Mouse (Mus musculus) stomach, embryonic 15.5 days (tissue): ENCODE results near the gene Gm6880. TPM values are rescaled to one million over a fixed set of nuclear protein-coding genes. Genes with fewer than 3 reads are reported as not detected.
"Not testable (repeated sequence)": the region's sequence is repeated elsewhere in the genome, so short reads cannot be mapped to it uniquely, and the experiment has no call there.

Experiments
- ATAC-seq: fragments of 200-750 bp; cut with Nextera tagmentation; 2 replicates; pipeline ENCODE4 v1.8.0; 2017; ENCODE audit warnings: low read depth, moderate number of reproducible peaks, moderate TSS enrichment; ENCODE audit not compliant: insufficient read depth, low FRiP score
- H3K27ac ChIP-seq: fragments of 300-500 bp; sonication (generic); 2 replicates; pipeline ENCODE4 v1.5.1; 2015; ENCODE audit warnings: mild to moderate bottlenecking, inconsistent platforms
- H3K27me3 ChIP-seq: fragments of 300-500 bp; sonication (generic); replicated peaks from 2 replicates; pipeline ENCODE4 v1.6.1; 2015; ENCODE audit warnings: inconsistent platforms
- H3K36me3 ChIP-seq: fragments of 300-500 bp; sonication (generic); 2 replicates; pipeline ENCODE4 v1.6.1; 2015; ENCODE audit warnings: inconsistent platforms
- H3K4me1 ChIP-seq: fragments of 300-500 bp; sonication (generic); 2 replicates; pipeline ENCODE4 v1.6.1; 2015; ENCODE audit warnings: inconsistent platforms
- H3K4me2 ChIP-seq: fragments of 300-500 bp; sonication (generic); 2 replicates; pipeline ENCODE4 v1.6.1; 2015; ENCODE audit warnings: mild to moderate bottlenecking, inconsistent platforms
- H3K4me3 ChIP-seq: fragments of 300-500 bp; sonication (generic); replicated peaks from 2 replicates; pipeline ENCODE4 v1.5.1; 2015; ENCODE audit warnings: inconsistent platforms
- H3K9ac ChIP-seq: fragments of 300-500 bp; sonication (generic); 2 replicates; pipeline ENCODE4 v1.6.1; 2015; ENCODE audit warnings: inconsistent platforms
- H3K9me3 ChIP-seq: fragments of 300-500 bp; sonication (generic); 2 replicates; pipeline ENCODE4 v1.6.1; 2016; ENCODE audit warnings: inconsistent platforms
- WGBS: fragments of 180-500 bp; shearing (Covaris S2); methylation state at CpG from one replicate; pipeline ENCODE4 v1.1.7; 2015; 5-methylcytosine and 5-hydroxymethylcytosine counted together
- polyA plus RNA-seq: library from polyadenylated mRNA; unstranded; fragments of >200 nt; fragmentation: Nextera tagmentation; extraction: Ambion mirVana; gene quantifications from 2 replicates; pipeline ENCODE4 v1.2.1, GENCODE M21; 2015

Gm6880 gene
- polyA plus RNA-seq: not detected in 2 replicates

DNA sequence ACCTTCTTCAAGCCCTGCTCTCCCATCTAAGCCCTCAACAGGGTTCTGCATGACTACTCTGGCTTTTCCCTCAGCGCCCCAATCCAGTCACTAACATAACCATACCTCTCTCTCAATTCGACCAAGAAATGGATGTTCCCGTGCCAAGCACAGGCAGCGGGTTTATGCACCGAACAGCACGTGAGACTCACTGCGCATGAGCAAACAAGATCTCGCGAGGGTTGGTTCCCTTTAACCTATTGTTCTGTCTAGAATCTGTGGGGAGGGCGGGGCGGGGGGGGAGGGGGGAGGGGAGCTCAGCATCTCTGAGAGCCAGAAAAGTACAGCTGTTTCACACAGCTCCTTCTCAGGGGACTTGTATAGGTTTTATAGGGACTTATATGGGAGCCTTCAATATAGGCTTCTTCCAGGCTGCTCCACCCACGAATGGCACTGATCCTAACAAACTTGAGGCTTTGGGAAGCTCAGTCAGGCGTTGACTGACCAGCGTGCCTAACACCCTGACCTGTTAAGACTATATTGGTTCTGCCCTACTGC, at the start of gene Gm6880:
Gene Gm6880 (minus strand): TSS at position 51 of the 537 bp plus-strand sequence.
- H3K9me3 ChIP-seq, H3K4me3 ChIP-seq, H3K9ac ChIP-seq, H3K4me2 ChIP-seq, ATAC-seq, H3K4me1 ChIP-seq, H3K27me3 ChIP-seq, H3K27ac ChIP-seq, H3K36me3 ChIP-seq: not testable (repeated sequence)
- 73% methylated on average over 14 of the region's 14 CpGs for WGBS

- not testable (repeated sequence) for H3K27me3 ChIP-seq, H3K9me3 ChIP-seq, H3K36me3 ChIP-seq, H3K4me1 ChIP-seq, H3K4me2 ChIP-seq, ATAC-seq, H3K4me3 ChIP-seq, H3K27ac ChIP-seq, H3K9ac ChIP-seq
Measured at GRCm38 (mm10) chrX:74517461-74517860, 36.3 kb upstream of the Gm6880 start.

- ATAC-seq: no peak
- WGBS: 57% methylated on average over 1 of the region's 1 CpGs
- Histone ChIP-seq H3K4me3 (no peak overlapping the region), H3K9ac (no peak overlapping the region), H3K4me1 (no peaks in the 10 kb centered on the region), H3K27me3 (no peaks in the 10 kb centered on the region), H3K36me3 (no peaks in the 10 kb centered on the region), H3K9me3 (no peaks in the 10 kb centered on the region), H3K27ac (no peak overlapping the region), H3K4me2 (no peak overlapping the region)
Measured at GRCm38 (mm10) chrX:74497131-74497530, 15.9 kb upstream of the Gm6880 start.

DNA sequence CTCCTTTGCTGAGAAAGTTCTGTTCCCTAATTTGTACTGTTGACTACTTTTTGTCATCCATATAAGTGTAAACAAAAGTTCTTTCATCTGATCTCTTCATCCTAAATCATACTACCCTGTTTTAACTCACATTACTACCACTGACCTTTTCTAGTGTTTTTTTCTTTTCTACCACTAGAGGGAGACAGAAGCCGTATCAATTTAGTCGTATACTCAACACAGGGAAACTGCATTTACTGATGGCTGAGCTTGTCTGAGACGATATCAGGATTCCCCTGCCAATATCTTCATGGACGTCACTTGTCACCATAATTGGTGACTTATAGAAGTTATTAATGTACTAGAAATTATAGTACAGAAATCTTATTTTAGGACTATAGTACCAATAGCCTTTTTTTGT, 28.4 kb downstream of the Gm6880 start:
- H3K9me3 ChIP-seq: no peaks in the 10 kb centered on the region
- ATAC-seq: no peak
- H3K36me3 ChIP-seq: no peaks in the 10 kb centered on the region
- no peaks in the 10 kb centered on the region for H3K27me3 ChIP-seq
- no peak overlapping the region for H3K9ac ChIP-seq
- no peak overlapping the region for H3K4me3 ChIP-seq
- no peaks in the 10 kb centered on the region for H3K4me1 ChIP-seq
- no peak overlapping the region for H3K4me2 ChIP-seq
- WGBS: 10% methylated on average over 4 of the region's 4 CpGs
- no peak overlapping the region for H3K27ac ChIP-seq

DNA sequence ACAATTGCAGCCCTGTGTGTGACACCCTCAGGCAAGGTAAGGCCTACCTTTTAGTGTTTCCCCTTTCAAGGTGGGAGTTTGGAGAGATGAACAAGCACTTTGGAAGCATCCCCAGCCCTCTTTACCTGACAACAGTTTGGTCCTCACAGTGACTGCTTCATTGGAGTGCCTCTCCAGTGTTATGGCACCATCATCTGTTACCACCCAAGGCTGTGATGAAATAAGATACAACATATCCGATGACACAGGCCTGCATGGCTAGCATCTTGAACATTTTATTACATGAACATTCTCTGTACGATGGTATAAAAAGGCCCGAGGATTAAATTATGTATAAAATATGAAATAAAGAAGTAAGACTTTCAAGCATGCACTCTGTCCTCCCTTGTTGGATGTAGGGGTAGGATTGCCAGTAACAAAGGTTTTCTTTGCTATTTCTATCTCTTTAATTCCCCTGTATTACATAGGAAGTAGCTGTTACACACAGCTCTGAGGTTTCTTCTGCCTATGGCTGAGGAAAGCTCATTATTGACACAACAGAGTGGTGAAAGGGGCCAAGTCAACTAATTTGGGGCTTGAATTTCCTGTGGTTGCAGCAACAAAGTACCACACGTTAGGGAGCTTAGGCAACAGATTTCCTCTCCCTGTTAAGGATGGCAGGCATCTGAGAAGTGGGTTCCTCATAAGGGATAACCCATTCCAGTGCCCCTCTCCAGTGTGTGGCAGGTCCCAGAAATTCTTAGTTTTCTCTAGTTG, 29.9 kb downstream of the Gm6880 start:
- no peak overlapping the region for H3K9ac ChIP-seq
- ATAC-seq: no peak
- no peaks in the 10 kb centered on the region for H3K27me3 ChIP-seq
- no peak overlapping the region for H3K27ac ChIP-seq
- 70% methylated on average over 4 of the region's 4 CpGs for whole genome bisulfite sequencing
- no peaks in the 10 kb centered on the region for H3K4me1 ChIP-seq
- H3K36me3 ChIP-seq: no peaks in the 10 kb centered on the region
- no peaks in the 10 kb centered on the region for H3K9me3 ChIP-seq
- no peak overlapping the region for H3K4me3 ChIP-seq
- H3K4me2 ChIP-seq: no peak overlapping the region

Other genes with a start within 250 kb of the Gm6880 start
- 346 and 386 TPM in 2 replicates for gene Flna, start 231.6 kb downstream of the Gm6880 start, polyA plus RNA-seq
- 22.0 and 25.5 TPM in 2 replicates for gene Emd, start 226.7 kb downstream of the Gm6880 start, polyA plus RNA-seq
- gene Rpl10, start 210.6 kb downstream of the Gm6880 start, polyA plus RNA-seq: 643 and 895 TPM in 2 replicates
- gene Taz, start 199.5 kb downstream of the Gm6880 start, polyA plus RNA-seq: 79.5 and 86.1 TPM in 2 replicates
- gene Dnase1l1, start 199.1 kb downstream of the Gm6880 start, polyA plus RNA-seq: 15.7 and 17.5 TPM in 2 replicates
- gene Atp6ap1, start 184.3 kb downstream of the Gm6880 start, polyA plus RNA-seq: 130 and 132 TPM in 2 replicates
- gene Gdi1, start 176.4 kb downstream of the Gm6880 start, polyA plus RNA-seq: 190 and 196 TPM in 2 replicates
- gene Fam50a, start 168.4 kb downstream of the Gm6880 start, polyA plus RNA-seq: 58.1 and 63.1 TPM in 2 replicates
- gene Plxna3, start 152.3 kb downstream of the Gm6880 start, polyA plus RNA-seq: 12.4 and 13.5 TPM in 2 replicates
- gene Lage3, start 127.8 kb downstream of the Gm6880 start, polyA plus RNA-seq: 95.8 and 107 TPM in 2 replicates
- gene Ubl4a, start 108.2 kb downstream of the Gm6880 start, polyA plus RNA-seq: 63.3 and 67.0 TPM in 2 replicates
- gene Slc10a3, start 108.0 kb downstream of the Gm6880 start, polyA plus RNA-seq: 17.8 and 17.9 TPM in 2 replicates
- 36.0 and 36.1 TPM in 2 replicates for gene Fam3a, start 88.1 kb downstream of the Gm6880 start, polyA plus RNA-seq
- 19.9 and 20.1 TPM in 2 replicates for gene Ikbkg, start 88.1 kb downstream of the Gm6880 start, polyA plus RNA-seq
- 71.1 and 76.5 TPM in 2 replicates for gene G6pdx, start 52.2 kb downstream of the Gm6880 start, polyA plus RNA-seq
- gene Olfr1326-ps1, start 93.5 kb upstream of the Gm6880 start, polyA plus RNA-seq: not detected in 2 replicates
- gene Olfr1325, start 111.3 kb upstream of the Gm6880 start, polyA plus RNA-seq: not detected in 2 replicates
- not detected in 2 replicates for gene Gm5640, start 164.2 kb upstream of the Gm6880 start, polyA plus RNA-seq